In genomic region chr8:99983696-99984095, GRCm38 (mm10) we compare ENCODE assay signal across 20 mouse cellular contexts.
"Had no signal": no experiment of that assay in that cellular context is flagged by ENCODE, and none has a peak within 500 bp of the region (broad histone marks: within the 10 kb centered on the region; RNA-seq: fewer than 3 reads in every experiment).

No protein-coding gene starts in this region.

- ATAC-seq: intestine, embryonic 15.5 days had no signal

- H3K36me3 ChIP-seq: intestine, embryonic 15.5 days; kidney, embryonic 15.5 days; limb, embryonic 12.5 days; limb, embryonic 15.5 days; neural tube, embryonic 12.5 days had no signal

- H3K27me3 ChIP-seq: intestine, embryonic 15.5 days; kidney, embryonic 15.5 days; limb, embryonic 12.5 days; limb, embryonic 15.5 days; neural tube, embryonic 12.5 days had no signal

- H3K27ac ChIP-seq: intestine, embryonic 15.5 days; kidney, embryonic 15.5 days; layer of hippocampus, adult 2 months; left cerebral cortex, adult 2 months; limb, embryonic 12.5 days; limb, embryonic 15.5 days; neural tube, embryonic 12.5 days had no signal

- H3K4me2 ChIP-seq: intestine, embryonic 15.5 days; kidney, embryonic 15.5 days; limb, embryonic 12.5 days; limb, embryonic 15.5 days; midbrain, embryonic 11.5 days; neural tube, embryonic 12.5 days had no signal

- H3K4me3 ChIP-seq: intestine, embryonic 15.5 days; kidney, embryonic 15.5 days; layer of hippocampus, adult 2 months; left cerebral cortex, adult 2 months; limb, embryonic 12.5 days; limb, embryonic 15.5 days; neural tube, embryonic 12.5 days had no signal

- DNase-seq: kidney, adult 11 months; kidney, adult 8-10 months; kidney, postnatal 14 days; layer of hippocampus, postnatal 36 days; left cerebral cortex, postnatal 4 days; lung, adult 2 months; lung, postnatal 14 days; lung, postnatal 4 days; midbrain, embryonic 14.5 days; right cerebral cortex, postnatal 25 days; thymus, adult 18-20 months; thymus, postnatal 36 days had no signal

- H3K4me1 ChIP-seq: intestine, embryonic 15.5 days; kidney, embryonic 15.5 days; limb, embryonic 12.5 days; limb, embryonic 15.5 days; neural tube, embryonic 12.5 days had no signal

- H3K9me3 ChIP-seq: intestine, embryonic 15.5 days; kidney, embryonic 15.5 days; limb, embryonic 12.5 days; limb, embryonic 15.5 days; neural tube, embryonic 12.5 days had no signal

- H3K9ac ChIP-seq: intestine, embryonic 15.5 days; kidney, embryonic 15.5 days; limb, embryonic 12.5 days; limb, embryonic 15.5 days; neural tube, embryonic 12.5 days had no signal
